Mouse (Mus musculus): ENCODE data around the gene Kremen1. TPM values are rescaled to one million over a fixed set of nuclear protein-coding genes. Genes with fewer than 3 reads are reported as not detected.

Kremen1 gene
- polyA plus RNA-seq, 1 experiment from 2014 or later: 4.8 TPM

Other genes starting within 250 kb of the Kremen1 start
- gene Rasl10a, start 203.4 kb downstream of the Kremen1 start, polyA plus RNA-seq (2015; fragmentation: Nextera tagmentation; extraction: Ambion mirVana): 2.0 TPM in 2 replicates
- 19.1 and 21.6 TPM in 2 replicates for gene Gas2l1, start 196.2 kb downstream of the Kremen1 start, polyA plus RNA-seq (2015; fragmentation: Nextera tagmentation; extraction: Ambion mirVana)
- gene Rhbdd3, start 162.6 kb downstream of the Kremen1 start, polyA plus RNA-seq (2015; fragmentation: Nextera tagmentation; extraction: Ambion mirVana): 43.3 and 45.0 TPM in 2 replicates
- 520 and 571 TPM in 2 replicates for gene Ewsr1, start 162.3 kb downstream of the Kremen1 start, polyA plus RNA-seq (2015; fragmentation: Nextera tagmentation; extraction: Ambion mirVana)
- 15.8 and 18.2 TPM in 2 replicates for gene Emid1, start 109.3 kb downstream of the Kremen1 start, polyA plus RNA-seq (2015; fragmentation: Nextera tagmentation; extraction: Ambion mirVana)
- 7.4 and 8.1 TPM in 2 replicates for gene Znrf3, start 183.3 kb upstream of the Kremen1 start, polyA plus RNA-seq (2015; fragmentation: Nextera tagmentation; extraction: Ambion mirVana)